Mouse (Mus musculus) liver, adult 2 months (tissue): Measurements from ENCODE around the gene Slc25a41. TPM values are rescaled to one million over a fixed set of nuclear protein-coding genes. Genes with fewer than 3 reads are reported as not detected.

Source experiments
- DNase-seq: peaks from one replicate; pipeline ENCODE4 v3.0.0-alpha.2; 2011; ENCODE audit warnings: low read depth, low spot score; ENCODE audit errors: extremely low read depth
- H3K27ac ChIP-seq: fragments of 200-500 bp; replicated peaks from 2 replicates; pipeline ENCODE4 v1.5.1; 2012; ENCODE audit warnings: low read depth, mild to moderate bottlenecking, control low read depth, inconsistent platforms, low read length; ENCODE audit not compliant: insufficient read depth
- H3K27me3 ChIP-seq: fragments of 200-500 bp; 2 replicates; pipeline ENCODE4 v1.6.1; 2012; ENCODE audit warnings: mild to moderate bottlenecking, moderate library complexity, low read length, inconsistent platforms; ENCODE audit not compliant: control insufficient read depth, insufficient read depth
- H3K36me3 ChIP-seq: fragments of 200-500 bp; 2 replicates; pipeline ENCODE4 v1.6.1; 2012; ENCODE audit warnings: low read length, inconsistent platforms; ENCODE audit not compliant: control insufficient read depth, insufficient read depth
- H3K4me1 ChIP-seq: fragments of 200-500 bp; 2 replicates; pipeline ENCODE4 v1.6.1; 2011; ENCODE audit warnings: low read length; ENCODE audit not compliant: control insufficient read depth, insufficient read depth
- H3K4me3 ChIP-seq: fragments of 200-500 bp; 2 replicates; pipeline ENCODE4 v1.5.1; 2011; ENCODE audit warnings: low read depth, mild to moderate bottlenecking, control low read depth, low read length, moderate library complexity; ENCODE audit not compliant: insufficient read depth
- H3K79me2 ChIP-seq: fragments of 200-500 bp; 2 replicates; pipeline ENCODE4 v1.6.1; 2012; ENCODE audit warnings: inconsistent platforms, mild to moderate bottlenecking, low read length, moderate library complexity; ENCODE audit not compliant: control insufficient read depth, insufficient read depth
- H3K9ac ChIP-seq: fragments of 200-500 bp; 2 replicates; pipeline ENCODE4 v1.6.1; 2012; ENCODE audit warnings: low read depth, mild to moderate bottlenecking, control low read depth, inconsistent platforms, low read length
- CTCF ChIP-seq: fragments of 200-500 bp; IDR thresholded peaks from 2 replicates; pipeline ENCODE4 v1.5.1; 2011; ENCODE audit warnings: low read depth, low read length, control low read depth
- POLR2A ChIP-seq: fragments of 200-500 bp; IDR thresholded peaks from 2 replicates; pipeline ENCODE4 v1.6.1; 2011; ENCODE audit warnings: low read length, control low read depth; ENCODE audit not compliant: insufficient read depth; ENCODE audit errors: extremely low read depth
- WGBS: fragments of 180-500 bp; shearing (Covaris S2); methylation state at CpG from one replicate; pipeline ENCODE4 v1.1.7; 2018; 5-methylcytosine and 5-hydroxymethylcytosine counted together
- polyA plus RNA-seq: library from polyadenylated mRNA; depleted of rRNA; stranded (reverse); fragments of >200 nt; gene quantifications from 2 replicates; pipeline ENCODE4 v1.2.3, GENCODE M21; 2012; rRNA removed
- total RNA-seq: library from RNA; depleted of rRNA; stranded (reverse); fragments of >200 nt; gene quantifications from 2 replicates; pipeline ENCODE4 v1.2.3, GENCODE M21; 2014; rRNA removed

Gene Slc25a41
- not detected in 2 replicates for total RNA-seq
- polyA plus RNA-seq, result not detected in 2 replicates

DNA sequence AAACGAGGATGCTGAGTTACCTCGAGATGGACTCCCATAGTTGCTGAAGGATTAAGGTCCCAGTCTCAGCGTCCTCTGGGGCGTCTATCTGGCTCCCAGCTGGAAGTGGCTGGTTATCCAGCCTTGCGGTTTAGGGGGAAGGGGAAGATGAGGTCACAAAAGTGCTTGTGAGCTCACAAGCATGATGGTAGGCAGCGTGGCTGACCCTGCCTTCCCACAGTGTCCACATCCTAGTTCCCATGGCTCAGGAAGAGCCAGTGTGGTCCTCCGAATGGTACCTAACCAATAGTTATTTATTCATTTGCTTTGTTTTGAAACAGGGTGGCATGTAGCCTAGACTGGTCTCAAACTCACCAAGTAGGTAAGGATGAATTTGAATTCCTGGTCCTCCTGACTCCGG lies at the start of gene Slc25a41:
Gene Slc25a41 (minus strand): TSS at position 101 of the 400 bp plus-strand sequence.
- DNase-seq, result no peak
- Histone ChIP-seq H3K79me2 (no peaks in the 10 kb centered on the region), H3K36me3 (peaks cover 6% of the 10 kb centered on the region; the same call in 1 of the 2 replicates), H3K9ac (no peak within 1 kb of the TSS), H3K4me3 (no peak within 1 kb of the TSS), H3K27ac (no peak within 1 kb of the TSS), H3K4me1 (no peaks in the 10 kb centered on the region), H3K27me3 (no peaks in the 10 kb centered on the region; the same call in 1 of the 2 replicates)
- TF ChIP-seq POLR2A (no peak), CTCF (no peak)
- 79% methylated on average over 8 of the region's 8 CpGs for WGBS

DNA sequence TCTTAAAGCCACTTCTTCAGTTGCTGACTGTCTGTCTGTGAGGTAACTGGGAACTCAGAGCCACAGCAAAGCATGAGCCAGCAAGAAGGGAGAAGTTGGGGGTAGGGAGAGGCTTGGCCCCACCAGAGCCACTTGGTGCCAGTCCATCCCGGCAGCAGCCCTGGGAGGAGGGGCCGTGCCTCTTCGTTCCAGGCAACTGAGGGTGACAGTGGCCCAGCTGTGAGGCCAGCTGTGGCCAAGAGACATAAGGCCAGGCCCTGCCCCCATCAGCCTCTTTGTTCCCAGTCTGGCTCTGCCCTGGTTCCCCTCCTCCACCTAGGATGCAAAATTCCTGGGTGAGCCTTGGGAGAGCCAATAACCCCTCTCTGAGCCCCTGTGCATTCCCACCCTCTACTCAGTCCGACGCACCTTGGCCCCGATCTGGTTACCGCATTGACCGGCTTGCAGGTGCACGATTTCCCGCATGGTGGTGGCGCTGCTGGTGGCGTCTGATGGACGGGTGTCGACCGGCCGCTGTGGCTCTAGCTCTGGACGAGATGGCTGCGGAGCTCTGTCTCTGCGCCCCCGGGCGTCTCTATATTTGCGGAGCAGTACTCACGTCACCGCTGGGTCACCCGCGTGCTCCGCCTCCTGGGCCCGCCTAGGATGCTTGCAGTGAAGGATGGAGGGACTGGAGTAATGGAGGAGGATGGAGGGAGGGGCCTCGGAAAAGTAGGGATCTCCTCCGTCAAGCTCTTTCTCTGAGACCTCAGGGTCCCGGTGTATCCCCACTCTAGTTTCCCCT lies 45.8 kb upstream of the Slc25a41 start, which contains the start of gene Tubb4a:
Gene Tubb4a (minus strand): TSS at position 734 of the 784 bp plus-strand sequence.
- WGBS, result 7% methylated on average over 31 of the region's 31 CpGs
- TF ChIP-seq CTCF (no peak), POLR2A (no peak)
- Histone ChIP-seq H3K4me1 (no peaks in the 10 kb centered on the region), H3K27me3 (peaks cover 4% of the 10 kb centered on the region; the same call in 1 of the 2 replicates), H3K79me2 (no peaks in the 10 kb centered on the region), H3K4me3 (peak within 1 kb of the TSS; percentile 18; the same call in 1 of the 2 replicates), H3K27ac (no peak within 1 kb of the TSS), H3K9ac (no peak within 1 kb of the TSS), H3K36me3 (no peaks in the 10 kb centered on the region)
- DNase-seq, result no peak

GRCm38 (mm10) chr17:57085970-57086757 lies 44.7 kb upstream of the Slc25a41 start:
- WGBS, result 65% methylated on average over 11 of the region's 11 CpGs
- no peaks in the 10 kb centered on the region for H3K79me2 ChIP-seq
- no peaks in the 10 kb centered on the region for H3K4me1 ChIP-seq
- H3K36me3 ChIP-seq, result no peaks in the 10 kb centered on the region
- H3K9ac ChIP-seq, result no peak overlapping the region
- no peak for DNase-seq
- H3K27ac ChIP-seq, result no peak overlapping the region
- TF ChIP-seq CTCF (no peak), POLR2A (no peak)
- peaks cover 4% of the 10 kb centered on the region; the same call in 1 of the 2 replicates for H3K27me3 ChIP-seq
- H3K4me3 ChIP-seq, result no peak overlapping the region

GRCm38 (mm10) chr17:57082481-57082880 lies 41.0 kb upstream of the Slc25a41 start:
- Histone ChIP-seq H3K36me3 (no peaks in the 10 kb centered on the region), H3K27ac (no peak overlapping the region), H3K9ac (no peak overlapping the region), H3K27me3 (0 out of 2 replicates have a peak, but pooled peaks cover 4% of the 10 kb centered on the region), H3K4me1 (no peaks in the 10 kb centered on the region), H3K4me3 (no peak overlapping the region), H3K79me2 (no peaks in the 10 kb centered on the region)
- TF ChIP-seq CTCF, result no peak
- WGBS, result 72% methylated on average over 5 of the region's 5 CpGs
- DNase-seq, result no peak

- TF ChIP-seq POLR2A (no peak), CTCF (no peak)
- no peak for DNase-seq
- Histone ChIP-seq H3K4me3 (no peak overlapping the region), H3K9ac (no peak overlapping the region), H3K79me2 (no peaks in the 10 kb centered on the region), H3K4me1 (no peaks in the 10 kb centered on the region), H3K36me3 (no peaks in the 10 kb centered on the region), H3K27ac (no peak overlapping the region), H3K27me3 (no peaks in the 10 kb centered on the region)
- 93% methylated on average over 31 of the region's 31 CpGs for WGBS
Observed at GRCm38 (mm10) chr17:57081234-57081842, 39.9 kb upstream of the Slc25a41 start.
